Mouse (Mus musculus) layer of hippocampus, adult 18-20 months (tissue): ENCODE results near the gene Prkca. TPM values are rescaled to one million over a fixed set of nuclear protein-coding genes. Genes with fewer than 3 reads are reported as not detected.

Source experiments
- DNase-seq, 2 experiments: peaks; one replicate each; pipeline ENCODE4 v3.0.0; 2022; ENCODE audit warnings: low spot score in 2 of 2
- total RNA-seq, 2 experiments: library from RNA; stranded (reverse); gene quantifications; 2 replicates each; pipeline ENCODE4 v1.2.3; 2021

Prkca gene
- total RNA-seq, 2 experiments from 2014 or later: 222 to 240 TPM

DNA sequence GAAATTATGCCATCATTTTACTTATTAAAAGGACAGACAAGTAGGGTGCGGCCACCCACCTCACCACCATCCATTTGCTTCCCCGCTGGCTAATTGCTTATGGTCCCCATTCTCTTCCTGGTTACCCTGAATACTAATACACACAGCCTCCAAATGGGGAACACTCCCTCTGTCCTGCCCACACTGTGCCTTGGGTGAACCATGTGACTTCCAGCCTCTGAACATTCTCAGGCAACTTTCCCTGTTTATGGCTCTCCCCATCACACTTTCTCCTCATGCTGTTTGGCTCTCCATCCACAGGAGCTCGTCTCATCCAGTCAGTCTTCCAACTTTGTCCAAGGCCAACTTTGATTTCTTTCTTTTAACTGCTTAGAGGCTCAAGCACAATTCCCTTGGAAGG, 80.3 kb downstream of the Prkca start:
- DNase-seq: peak in 1 of 2 experiments; percentile 44

- no peak for DNase-seq
Observed at GRCm38 (mm10) chr11:108261751-108262160, 82.0 kb downstream of the Prkca start.

DNA sequence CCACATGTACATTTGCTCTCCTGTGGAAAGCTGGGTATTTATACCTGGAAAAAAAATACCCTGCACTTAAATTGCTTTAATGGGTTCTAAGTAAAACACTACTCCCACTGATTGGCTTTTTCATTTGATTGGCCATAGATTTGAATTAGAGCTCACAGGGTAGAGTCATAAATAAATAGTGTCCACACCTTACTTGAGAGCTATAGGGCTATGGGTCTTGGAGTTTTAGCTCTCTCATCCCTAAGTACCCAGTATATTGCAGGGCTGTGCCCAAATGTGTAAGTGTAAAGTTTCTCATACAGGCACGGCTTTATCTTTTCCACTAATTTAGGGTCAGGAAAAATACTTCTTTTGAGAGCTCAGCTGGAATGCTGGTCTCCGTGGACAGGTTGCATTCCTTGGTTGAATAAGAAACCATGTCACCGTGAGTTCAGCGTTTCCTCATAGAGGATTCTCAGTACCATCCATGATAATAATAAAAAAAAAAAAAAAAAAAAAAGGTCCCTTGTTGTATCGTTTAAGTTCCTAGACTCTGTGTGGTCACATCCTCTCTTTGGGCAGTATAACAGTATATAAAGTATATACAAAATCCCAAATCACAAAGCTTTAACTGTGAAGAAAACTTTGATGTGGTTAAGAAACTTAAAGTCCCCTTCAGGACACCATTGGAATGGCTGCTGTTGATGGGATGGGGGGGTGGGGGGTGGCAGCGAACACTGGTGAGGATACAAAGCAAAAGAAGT, 82.8 kb downstream of the Prkca start:
- DNase-seq: no peak

DNA sequence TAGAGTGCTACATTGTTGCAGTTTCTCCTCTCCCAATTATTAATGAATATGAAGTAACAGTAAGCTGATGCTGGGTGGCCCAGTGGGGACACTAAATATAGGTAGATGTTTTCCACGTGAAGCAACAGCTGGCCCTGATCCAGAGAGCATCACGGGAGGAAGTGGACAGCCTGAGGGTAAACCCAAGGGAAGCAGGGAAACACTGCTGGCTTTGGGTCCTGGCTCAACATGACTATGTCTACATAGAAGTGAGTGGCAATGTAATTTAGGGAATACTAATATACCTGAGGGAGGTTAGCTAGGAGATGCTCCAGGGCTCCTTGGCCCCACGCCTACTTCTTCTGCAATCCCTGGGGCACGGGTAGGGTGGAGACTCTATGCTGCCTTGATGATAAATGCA, 84.3 kb downstream of the Prkca start:
- no peak for DNase-seq

DNA sequence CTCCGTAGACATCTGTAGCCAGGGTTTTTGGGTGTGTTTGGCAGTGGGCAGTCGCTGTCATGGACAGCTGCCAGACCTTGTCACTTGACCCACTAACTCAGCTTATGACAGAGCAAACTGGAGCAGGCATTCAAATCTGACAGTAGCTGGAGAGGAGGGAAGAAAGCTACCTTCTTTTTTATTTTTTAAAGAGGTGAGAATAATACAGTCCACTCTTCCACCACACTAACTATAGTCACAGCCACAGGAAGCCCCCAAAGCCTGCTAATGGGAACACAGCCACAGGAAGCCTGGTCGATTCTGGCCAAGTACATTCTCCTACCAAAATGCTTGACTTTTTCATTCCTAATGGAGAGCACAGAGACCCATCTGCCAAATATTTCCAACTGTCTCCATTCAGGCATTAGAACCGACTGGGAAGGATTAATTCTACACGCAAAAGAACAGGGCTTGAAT, 84.9 kb downstream of the Prkca start:
- DNase-seq: peak in 1 of 2 experiments; percentile 60

GRCm38 (mm10) chr11:108257921-108258320, 85.8 kb downstream of the Prkca start:
- no peak for DNase-seq

DNA sequence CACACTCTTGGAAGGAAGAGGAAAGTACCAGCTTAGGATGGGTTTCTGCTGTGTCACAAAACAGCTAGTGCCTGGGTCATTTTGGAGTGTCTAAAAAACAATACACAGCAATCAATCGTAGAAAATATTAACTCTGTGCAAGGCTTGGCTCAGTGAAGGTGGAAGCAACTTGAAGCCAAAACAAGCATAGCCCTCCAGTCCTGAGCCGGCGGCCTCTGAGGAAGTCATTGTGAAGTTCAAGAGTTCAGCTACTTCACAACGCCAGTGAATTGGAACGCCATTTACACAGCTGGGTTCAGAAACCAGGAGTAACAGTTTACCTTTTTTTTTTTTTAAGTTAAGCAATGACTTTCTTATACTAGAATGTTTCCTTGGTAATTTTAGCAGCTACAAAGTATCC, 89.0 kb downstream of the Prkca start:
- DNase-seq: no peak

- DNase-seq: no peak
Observed at GRCm38 (mm10) chr11:108251924-108252775, 91.6 kb downstream of the Prkca start.

- DNase-seq: no peak
Observed at GRCm38 (mm10) chr11:108250829-108251637, 92.7 kb downstream of the Prkca start.

- DNase-seq: no peak
Observed at GRCm38 (mm10) chr11:108250146-108250635, 93.5 kb downstream of the Prkca start.

- DNase-seq: no peak
Observed at GRCm38 (mm10) chr11:108249487-108249886, 94.2 kb downstream of the Prkca start.

DNA sequence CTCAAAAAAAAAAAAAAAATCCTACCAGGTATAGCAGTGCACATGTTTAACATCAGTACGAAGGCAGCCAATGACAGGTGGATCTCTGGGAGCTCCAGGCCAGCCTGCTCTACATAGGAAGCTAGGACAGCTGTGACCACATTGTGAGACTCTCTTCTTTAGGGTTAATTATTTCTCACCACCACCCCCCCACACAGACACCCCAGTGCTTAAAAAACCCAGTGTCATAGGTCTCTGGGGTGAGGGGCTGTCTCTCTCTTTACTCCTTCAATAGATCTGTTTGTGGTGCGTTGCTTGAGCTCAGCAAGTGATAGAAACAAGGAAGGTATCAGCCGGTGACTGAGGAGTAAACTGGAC, 94.7 kb downstream of the Prkca start:
- DNase-seq: no peak

GRCm38 (mm10) chr11:108248218-108249046, 95.3 kb downstream of the Prkca start:
- DNase-seq: no peak

DNA sequence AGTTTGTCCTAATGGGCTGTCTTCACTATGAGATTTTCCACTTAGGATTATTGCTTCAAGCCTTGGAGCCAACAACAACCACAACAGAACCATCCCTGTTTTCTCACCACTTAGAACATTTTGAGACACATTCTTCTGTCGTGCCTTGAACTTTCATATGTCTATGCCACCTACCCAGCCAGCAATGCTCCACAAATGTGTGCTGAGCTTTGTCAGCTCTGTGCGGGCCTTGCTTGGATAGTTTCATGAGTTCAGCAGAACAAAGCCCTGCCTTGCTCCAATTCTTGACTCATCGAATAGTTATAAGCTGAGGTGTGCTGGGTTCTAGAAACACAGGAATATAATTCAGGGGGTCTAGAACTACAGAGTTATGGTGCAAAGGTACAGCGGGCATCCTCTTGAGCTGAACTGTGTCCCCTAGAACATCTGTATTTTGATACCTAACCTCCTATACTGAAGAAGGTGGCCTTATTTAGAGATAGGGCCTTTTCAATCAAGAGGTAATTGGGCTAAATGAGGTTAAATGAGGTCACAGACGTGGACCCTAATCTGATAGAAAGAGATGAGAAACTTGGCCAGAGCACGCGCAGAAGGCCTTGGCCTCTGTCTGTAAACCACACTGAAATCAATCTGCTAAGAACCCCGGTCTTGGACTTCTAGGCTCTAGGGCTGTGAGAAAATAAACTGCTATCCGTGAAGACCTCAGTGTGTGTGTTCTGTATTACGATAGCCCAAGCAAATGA, 96.4 kb downstream of the Prkca start:
- no peak for DNase-seq

- DNase-seq: no peak
Observed at GRCm38 (mm10) chr11:108246267-108246702, 97.4 kb downstream of the Prkca start.

- DNase-seq: no peak
Observed at GRCm38 (mm10) chr11:108244241-108244640, 99.5 kb downstream of the Prkca start.

DNA sequence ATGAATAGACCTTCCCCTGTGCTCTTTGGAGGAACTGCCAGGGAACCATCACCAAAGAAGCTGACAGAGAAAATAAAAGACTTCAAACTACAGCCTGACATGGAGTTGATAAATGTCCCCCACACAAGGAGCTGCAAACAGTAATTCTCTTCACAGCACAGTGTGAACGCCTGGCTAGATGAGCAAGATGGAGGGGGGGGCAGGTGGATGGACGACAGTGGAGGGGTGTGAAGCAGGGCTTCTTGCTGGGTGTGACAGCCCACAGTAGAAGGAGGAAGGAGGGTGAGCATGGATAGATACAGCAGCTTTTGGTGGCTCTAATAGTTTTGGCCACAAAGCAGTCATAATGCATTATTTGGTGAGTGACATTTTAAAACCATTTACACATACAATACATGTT, 100.1 kb downstream of the Prkca start:
- no peak for DNase-seq

DNA sequence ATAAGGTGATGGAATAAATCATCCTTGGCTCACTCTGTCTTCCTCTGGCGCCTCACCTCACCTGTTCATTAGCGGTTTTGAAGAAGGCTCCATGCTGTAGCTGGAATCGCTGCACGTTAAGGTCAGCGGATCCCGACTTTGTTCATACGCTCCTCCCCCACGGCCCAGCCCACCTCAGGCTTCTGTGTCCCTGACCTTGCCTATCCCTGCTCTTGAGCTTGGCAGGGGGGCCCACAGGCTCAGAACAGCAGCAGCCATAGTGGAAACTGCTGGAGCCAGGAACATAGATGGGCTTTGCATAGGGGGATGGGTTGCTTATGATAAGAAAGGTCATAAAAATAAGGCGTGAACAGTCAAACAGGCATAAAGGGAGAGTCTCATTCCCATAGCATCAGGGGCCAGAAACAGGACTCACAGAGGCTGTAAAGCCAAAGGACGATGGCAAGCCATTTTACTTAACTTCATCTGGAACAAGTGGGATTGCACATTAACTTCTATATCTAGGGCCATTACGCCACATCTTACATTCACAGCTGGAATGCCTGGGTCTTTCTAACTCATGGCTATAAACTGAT, 102.7 kb downstream of the Prkca start:
- DNase-seq: no peak

GRCm38 (mm10) chr11:108239173-108239572, 104.6 kb downstream of the Prkca start:
- DNase-seq: no peak
